Mouse (Mus musculus) midbrain, embryonic 15.5 days (tissue): Measurements from ENCODE around the gene Snx22. TPM values are rescaled to one million over a fixed set of nuclear protein-coding genes. Genes with fewer than 3 reads are reported as not detected.
A peak's percentile ranks its signal among the peaks of the same experiment; 100 is the strongest.

ENCODE experiments used
- ATAC-seq: fragments of 200-750 bp; cut with Nextera tagmentation; replicated peaks from 2 replicates; pipeline ENCODE4 v1.8.0; 2017; ENCODE audit warnings: moderate TSS enrichment
- H3K27ac ChIP-seq: fragments of 300-500 bp; sonication (generic); 2 replicates; pipeline ENCODE4 v1.5.1; 2015; ENCODE audit warnings: mild to moderate bottlenecking, inconsistent platforms
- H3K27me3 ChIP-seq: fragments of 300-500 bp; sonication (generic); replicated peaks from 2 replicates; pipeline ENCODE4 v1.6.1; 2015; ENCODE audit warnings: inconsistent platforms
- H3K36me3 ChIP-seq: fragments of 300-500 bp; sonication (generic); replicated peaks from 2 replicates; pipeline ENCODE4 v1.6.1; 2015; ENCODE audit warnings: inconsistent platforms
- H3K4me1 ChIP-seq: fragments of 300-500 bp; sonication (generic); 2 replicates; pipeline ENCODE4 v1.6.1; 2015; ENCODE audit warnings: inconsistent platforms
- H3K4me2 ChIP-seq: fragments of 300-500 bp; sonication (generic); 2 replicates; pipeline ENCODE4 v1.6.1; 2015; ENCODE audit warnings: inconsistent platforms, mild to moderate bottlenecking, moderate library complexity
- H3K4me3 ChIP-seq: fragments of 300-500 bp; sonication (generic); 2 replicates; pipeline ENCODE4 v1.5.1; 2015; ENCODE audit warnings: mild to moderate bottlenecking, inconsistent platforms
- H3K9ac ChIP-seq: fragments of 300-500 bp; sonication (generic); 2 replicates; pipeline ENCODE4 v1.6.1; 2015; ENCODE audit warnings: mild to moderate bottlenecking, inconsistent platforms
- H3K9me3 ChIP-seq: fragments of 300-500 bp; sonication (generic); 2 replicates; pipeline ENCODE4 v1.6.1; 2016; ENCODE audit warnings: inconsistent platforms
- WGBS: fragments of 180-500 bp; shearing (Covaris S2); methylation state at CpG from one replicate; pipeline ENCODE4 v1.1.7; 2015; ENCODE audit warnings: mixed read lengths; 5-methylcytosine and 5-hydroxymethylcytosine counted together
- polyA plus RNA-seq: library from polyadenylated mRNA; unstranded; fragments of >200 nt; fragmentation: Nextera tagmentation; extraction: Ambion mirVana; gene quantifications from 2 replicates; pipeline ENCODE4 v1.2.1, GENCODE M21; 2015

Snx22 gene
- polyA plus RNA-seq, 1 experiment from 2014 or later = 11.2 TPM

DNA sequence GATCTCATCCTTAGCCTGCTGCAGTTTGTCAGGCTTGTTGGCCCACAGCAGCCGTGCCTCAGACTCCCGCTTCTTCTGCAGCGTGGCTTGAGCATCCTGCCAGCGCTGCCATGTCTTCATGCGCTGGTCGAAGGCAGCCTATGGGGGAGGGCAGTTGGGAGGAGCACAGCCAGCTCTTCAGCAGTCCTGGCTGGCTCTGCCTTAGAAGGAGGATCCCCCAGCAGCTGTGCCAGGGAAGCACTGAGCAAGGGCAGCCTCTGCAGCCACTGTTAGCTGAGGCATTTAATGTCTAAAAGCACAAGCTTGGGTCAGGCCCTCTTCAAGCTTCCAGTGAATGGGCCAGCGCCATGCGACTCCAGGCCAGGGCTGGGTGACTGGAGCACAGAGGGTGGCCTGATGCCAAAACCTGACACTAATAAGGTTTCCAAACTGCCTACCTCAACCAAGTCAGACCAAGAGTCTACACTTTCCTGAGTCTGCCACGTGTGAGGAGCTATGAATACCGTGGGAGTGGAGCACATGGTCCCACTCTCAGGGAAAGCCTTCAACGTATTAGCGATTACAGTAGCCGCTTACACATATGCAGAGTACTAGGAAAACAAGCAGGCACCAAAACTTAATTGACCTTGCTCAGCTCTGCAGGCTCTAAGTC lies 21.2 kb upstream of the Snx22 start:
- no peak overlapping the region for H3K9ac ChIP-seq
- H3K4me2 ChIP-seq = no peak overlapping the region
- no peak for ATAC-seq
- H3K36me3 ChIP-seq = peaks cover 64% of the 10 kb centered on the region
- H3K4me1 ChIP-seq = no peaks in the 10 kb centered on the region
- no peak overlapping the region for H3K27ac ChIP-seq
- no peaks in the 10 kb centered on the region for H3K9me3 ChIP-seq
- no peaks in the 10 kb centered on the region for H3K27me3 ChIP-seq
- H3K4me3 ChIP-seq = no peak overlapping the region
- 90% methylated on average over 13 of the region's 13 CpGs for WGBS

DNA sequence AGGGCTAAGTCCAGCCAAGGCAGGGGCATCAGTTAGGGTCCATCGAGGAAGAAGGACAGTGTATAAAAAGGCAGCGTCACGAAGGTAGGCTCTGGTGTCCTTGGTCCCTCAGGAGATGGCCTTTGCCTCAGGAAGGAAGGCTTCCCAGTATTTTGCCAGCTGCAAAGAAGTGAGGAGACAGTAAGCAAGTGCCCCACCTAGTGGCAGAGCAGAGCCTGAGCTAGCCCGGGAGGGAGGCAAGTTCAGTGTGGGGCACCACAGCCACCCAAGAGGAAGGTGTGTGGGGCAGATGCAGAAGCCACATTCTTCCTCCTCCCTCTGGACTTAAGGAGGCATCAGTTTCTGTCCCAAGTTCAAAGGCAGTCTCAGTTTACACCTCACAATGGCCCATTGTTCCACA lies 18.9 kb upstream of the Snx22 start:
- no peak for ATAC-seq
- Histone ChIP-seq H3K4me3 (no peak overlapping the region), H3K27ac (no peak overlapping the region), H3K4me2 (no peak overlapping the region), H3K4me1 (no peaks in the 10 kb centered on the region), H3K9me3 (no peaks in the 10 kb centered on the region), H3K27me3 (no peaks in the 10 kb centered on the region), H3K36me3 (peaks cover 48% of the 10 kb centered on the region), H3K9ac (no peak overlapping the region)
- 47% methylated on average over 4 of the region's 4 CpGs for WGBS

DNA sequence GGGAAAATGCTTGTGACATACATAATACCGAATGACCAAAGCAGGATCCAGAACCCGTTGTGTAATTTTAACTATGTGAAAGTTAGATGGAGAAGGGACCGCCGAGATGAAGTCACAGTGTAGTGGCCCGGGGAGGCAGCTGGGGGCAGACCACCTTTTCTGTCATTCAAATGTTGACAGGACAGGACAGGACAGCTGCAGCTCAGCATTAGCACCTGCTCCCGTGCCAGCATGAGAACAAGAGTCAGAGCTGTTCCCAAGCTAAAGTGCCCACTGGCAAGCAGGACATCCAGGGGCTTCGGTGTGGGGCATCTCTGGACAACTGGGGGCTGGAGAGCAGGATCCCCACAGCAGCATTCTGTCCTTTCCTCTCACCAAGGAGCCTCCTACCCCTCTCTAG lies 17.5 kb upstream of the Snx22 start:
- Histone ChIP-seq H3K4me2 (no peak overlapping the region), H3K9me3 (no peaks in the 10 kb centered on the region), H3K4me3 (no peak overlapping the region), H3K27me3 (no peaks in the 10 kb centered on the region), H3K4me1 (no peaks in the 10 kb centered on the region), H3K27ac (no peak overlapping the region), H3K9ac (no peak overlapping the region), H3K36me3 (peaks cover 38% of the 10 kb centered on the region)
- 97% methylated on average over 7 of the region's 7 CpGs for whole genome bisulfite sequencing
- no peak for ATAC-seq

DNA sequence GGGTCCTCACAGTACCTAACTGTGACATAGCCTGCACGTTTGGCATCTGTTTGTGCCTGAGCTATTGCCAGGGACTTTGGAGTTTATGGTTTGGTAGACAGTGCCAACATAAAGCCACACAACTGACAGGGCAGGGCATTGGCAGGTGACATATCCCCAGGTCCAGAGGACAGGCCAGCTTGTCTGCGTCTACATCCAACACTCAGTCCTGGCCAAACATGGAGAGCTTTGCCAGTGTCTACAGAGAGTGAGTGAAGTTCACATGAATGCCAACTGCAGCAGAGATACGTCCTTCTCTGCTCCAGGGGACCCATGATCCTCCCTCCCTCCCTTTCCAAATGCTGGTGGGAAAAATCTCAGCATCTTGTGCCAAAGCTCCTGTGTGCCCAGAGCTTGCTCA lies 14.7 kb upstream of the Snx22 start:
- Histone ChIP-seq H3K4me3 (no peak overlapping the region), H3K4me2 (no peak overlapping the region), H3K27me3 (no peaks in the 10 kb centered on the region), H3K36me3 (peaks cover 21% of the 10 kb centered on the region), H3K9me3 (no peaks in the 10 kb centered on the region), H3K9ac (no peak overlapping the region), H3K4me1 (no peaks in the 10 kb centered on the region), H3K27ac (no peak overlapping the region)
- ATAC-seq = no peak
- 88% methylated on average over 3 of the region's 3 CpGs for WGBS

DNA sequence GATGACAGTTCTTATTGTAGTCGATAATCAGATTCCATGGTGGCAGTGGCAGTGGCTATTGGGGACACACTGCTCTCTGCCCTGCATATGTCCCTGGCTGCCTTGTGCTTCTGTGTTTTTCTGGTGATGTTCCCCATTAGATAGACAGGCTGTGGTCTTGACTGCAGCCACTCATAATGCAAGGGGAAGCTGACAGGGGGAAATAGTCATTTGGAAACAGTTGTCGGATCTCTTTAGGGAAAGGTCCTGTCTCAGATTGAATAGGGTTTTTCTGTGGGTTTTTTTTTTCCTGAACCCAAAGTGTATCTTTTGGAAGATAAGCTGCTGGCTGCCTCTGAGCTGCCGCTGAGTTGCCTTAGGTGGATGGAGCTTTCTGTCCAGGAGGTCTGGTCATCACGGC lies 12.5 kb upstream of the Snx22 start:
- Histone ChIP-seq H3K36me3 (0 out of 2 replicates have a peak, but pooled peaks cover 2% of the 10 kb centered on the region), H3K4me1 (peaks cover 4% of the 10 kb centered on the region; the same call in 1 of the 2 replicates), H3K27me3 (no peaks in the 10 kb centered on the region), H3K4me3 (no peak overlapping the region), H3K9me3 (no peaks in the 10 kb centered on the region), H3K4me2 (no peak overlapping the region), H3K9ac (no peak overlapping the region), H3K27ac (no peak overlapping the region)
- 90% methylated on average over 4 of the region's 4 CpGs for WGBS
- no peak for ATAC-seq

DNA sequence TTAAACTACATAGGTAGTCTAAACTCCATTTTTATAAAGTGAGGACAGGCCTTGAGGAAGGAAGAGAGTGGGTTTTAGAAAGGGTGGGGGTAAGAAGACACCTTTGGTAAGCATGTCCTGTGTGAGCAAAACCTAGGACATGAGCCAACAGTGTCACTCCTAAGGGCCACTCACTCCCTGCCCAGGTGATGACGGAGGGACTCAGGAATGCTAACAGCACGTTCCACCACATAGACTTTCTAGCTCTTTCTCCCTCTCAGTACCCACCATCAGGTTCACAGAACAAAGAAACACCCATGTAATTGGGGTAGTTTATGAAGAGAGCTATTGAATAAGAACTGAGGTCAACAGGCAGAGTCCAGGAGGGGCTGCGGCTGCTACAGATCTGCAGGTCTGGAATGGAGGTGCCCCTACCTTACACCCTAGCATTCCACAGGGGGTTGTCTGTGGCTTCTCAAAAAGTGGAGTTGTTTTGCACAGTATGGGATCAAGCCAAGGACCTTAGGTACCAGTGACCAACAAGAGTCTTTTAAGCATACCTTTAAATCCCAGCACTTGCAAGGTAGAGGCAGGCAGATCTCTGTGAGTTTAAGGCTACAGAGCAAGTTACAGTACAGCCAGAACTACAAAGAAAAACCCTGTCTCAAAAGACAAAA lies 11.4 kb upstream of the Snx22 start:
- no peak for ATAC-seq
- H3K4me1 ChIP-seq = peaks cover 4% of the 10 kb centered on the region; the same call in 1 of the 2 replicates
- no peak overlapping the region for H3K9ac ChIP-seq
- no peak overlapping the region for H3K27ac ChIP-seq
- H3K36me3 ChIP-seq = no peaks in the 10 kb centered on the region
- H3K4me3 ChIP-seq = no peak overlapping the region
- WGBS = 83% methylated on average over 3 of the region's 3 CpGs
- no peaks in the 10 kb centered on the region for H3K9me3 ChIP-seq
- H3K27me3 ChIP-seq = no peaks in the 10 kb centered on the region
- H3K4me2 ChIP-seq = no peak overlapping the region

DNA sequence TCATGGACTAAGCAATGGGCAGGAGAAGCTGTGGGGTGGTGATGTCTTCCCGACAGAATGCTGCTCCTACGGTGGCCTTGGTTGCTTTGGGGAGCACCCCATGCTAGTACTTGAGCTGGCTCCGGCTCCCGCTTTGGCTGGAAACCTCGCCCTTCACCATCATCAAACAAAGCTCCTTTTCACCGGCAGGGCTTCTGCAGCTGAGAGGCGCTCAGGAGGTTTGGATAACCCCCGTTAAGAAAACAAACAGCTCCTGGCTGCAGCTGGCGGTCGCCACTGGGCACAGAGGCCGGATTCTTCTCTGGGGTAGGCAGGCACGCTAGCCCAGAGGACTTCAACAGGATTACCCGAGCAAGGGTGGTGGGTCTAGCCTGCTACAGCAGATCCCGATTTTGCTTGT lies 9.0 kb upstream of the Snx22 start:
- Histone ChIP-seq H3K9ac (no peak overlapping the region), H3K27me3 (no peaks in the 10 kb centered on the region), H3K4me1 (peaks cover 4% of the 10 kb centered on the region; the same call in 1 of the 2 replicates), H3K4me2 (peak overlapping the region; percentile 29), H3K36me3 (no peaks in the 10 kb centered on the region), H3K9me3 (no peaks in the 10 kb centered on the region), H3K4me3 (no peak overlapping the region; the same call in 1 of the 2 replicates), H3K27ac (no peak overlapping the region)
- no peak for ATAC-seq
- 7% methylated on average over 14 of the region's 14 CpGs for WGBS

DNA sequence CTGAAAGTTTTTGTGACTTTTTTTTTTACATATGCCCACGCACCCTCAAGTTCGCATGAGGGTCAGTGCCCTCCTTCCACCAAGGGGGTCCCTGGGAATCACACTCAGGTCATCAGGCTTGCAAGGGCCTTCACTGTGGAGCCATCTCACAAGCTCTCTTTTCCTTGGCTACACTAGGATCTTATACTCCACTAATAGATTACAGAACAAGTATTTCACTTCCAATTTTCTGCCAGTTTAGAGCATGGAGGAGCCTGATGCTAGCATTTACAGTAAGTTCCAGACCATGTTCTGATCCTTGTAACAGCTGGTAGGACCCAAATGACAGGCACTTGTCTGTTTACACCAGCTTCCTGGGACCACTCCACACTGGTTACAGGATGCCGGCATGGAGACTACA lies 8.6 kb upstream of the Snx22 start:
- peaks cover 4% of the 10 kb centered on the region; the same call in 1 of the 2 replicates for H3K4me1 ChIP-seq
- ATAC-seq = no peak

DNA sequence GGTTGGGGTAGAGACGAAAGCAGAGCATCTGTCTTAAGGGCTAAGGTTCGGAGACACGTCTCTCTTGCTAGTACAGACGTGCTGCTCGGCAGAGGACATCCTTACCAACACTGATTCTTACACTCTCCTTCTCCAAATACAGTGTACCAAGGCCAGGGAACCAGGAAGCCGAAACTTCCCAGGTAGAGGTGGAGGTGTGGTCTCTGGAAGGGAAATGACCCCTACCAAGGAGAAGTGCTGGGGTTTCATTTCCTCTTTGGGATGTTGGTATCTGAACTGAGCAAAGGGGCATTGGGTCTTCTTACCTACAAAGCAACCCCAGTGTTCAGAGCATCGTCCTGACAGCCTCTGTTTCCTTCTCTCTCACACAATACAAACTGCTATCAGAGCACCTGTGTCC lies 3.2 kb upstream of the Snx22 start:
- peaks cover 31% of the 10 kb centered on the region for H3K27me3 ChIP-seq
- no peak overlapping the region for H3K4me3 ChIP-seq
- no peak overlapping the region for H3K9ac ChIP-seq
- no peak for ATAC-seq
- no peak overlapping the region for H3K27ac ChIP-seq
- H3K4me2 ChIP-seq = no peak overlapping the region
- no peaks in the 10 kb centered on the region for H3K9me3 ChIP-seq
- H3K36me3 ChIP-seq = no peaks in the 10 kb centered on the region
- peaks cover 10% of the 10 kb centered on the region for H3K4me1 ChIP-seq
- WGBS = 91% methylated on average over 7 of the region's 7 CpGs

More for the DNA sequence above, 8.6 kb upstream of the Snx22 start:
- Histone ChIP-seq H3K4me3 (no peak overlapping the region), H3K9me3 (no peaks in the 10 kb centered on the region), H3K27me3 (no peaks in the 10 kb centered on the region), H3K27ac (no peak overlapping the region), H3K9ac (no peak overlapping the region), H3K4me2 (peak overlapping the region; percentile 29; the same call in 1 of the 2 replicates), H3K36me3 (no peaks in the 10 kb centered on the region)
- 69% methylated on average over 3 of the region's 3 CpGs for WGBS

DNA sequence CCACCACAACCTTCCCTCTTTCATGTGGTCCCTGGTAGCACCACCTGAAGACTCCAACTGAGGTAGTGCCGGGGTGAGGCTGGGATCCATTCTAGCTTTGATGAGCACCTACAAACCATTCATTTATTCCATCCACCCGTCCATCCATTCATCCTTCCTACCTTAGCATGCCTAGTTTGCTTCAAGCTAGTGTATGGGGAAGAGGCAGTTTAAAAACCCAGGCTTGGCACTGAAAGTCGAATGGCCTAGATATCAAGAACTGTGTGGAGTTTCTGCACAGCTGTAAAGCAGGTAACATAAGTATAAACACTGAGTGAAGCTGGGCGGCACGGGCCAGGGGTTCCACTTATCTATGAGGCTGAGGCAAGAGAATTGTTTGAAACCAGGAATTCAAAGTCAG lies 632 bp upstream of the Snx22 start:
- Histone ChIP-seq H3K27me3 (peaks cover 39% of the 10 kb centered on the region), H3K9ac (no peak overlapping the region), H3K4me2 (no peak overlapping the region; the same call in 1 of the 2 replicates), H3K27ac (no peak overlapping the region), H3K4me3 (peak overlapping the region; percentile 50; the same call in 1 of the 2 replicates), H3K36me3 (peaks cover 25% of the 10 kb centered on the region), H3K4me1 (peaks cover 10% of the 10 kb centered on the region), H3K9me3 (no peaks in the 10 kb centered on the region)
- ATAC-seq = no peak
- 95% methylated on average over 5 of the region's 5 CpGs for WGBS

DNA sequence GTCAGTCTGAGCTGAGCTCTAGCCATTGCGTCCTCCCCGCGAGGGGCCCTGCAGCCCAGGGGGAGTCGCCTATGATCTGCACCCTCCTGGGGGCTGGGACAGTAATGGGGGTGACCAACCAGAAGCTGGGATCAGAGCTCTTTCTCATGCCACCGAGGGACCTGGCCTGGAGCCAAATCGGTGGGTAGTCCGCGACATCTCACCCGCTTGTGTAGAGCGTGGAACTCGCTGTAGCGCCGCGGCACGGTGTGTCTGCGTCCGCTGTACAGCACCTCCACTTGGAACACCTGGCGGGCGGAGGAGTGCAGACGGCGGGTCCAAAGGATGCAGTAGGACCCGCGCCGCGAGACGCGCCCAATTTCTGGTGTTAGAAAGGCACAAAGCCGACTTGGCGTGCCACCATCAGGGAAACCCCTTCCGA lies 538 bp downstream of the Snx22 start:
- peak overlapping the region; percentile 50 for H3K4me3 ChIP-seq
- H3K9ac ChIP-seq = peak overlapping the region; percentile 46
- H3K27me3 ChIP-seq = peaks cover 39% of the 10 kb centered on the region
- peaks cover 10% of the 10 kb centered on the region for H3K4me1 ChIP-seq
- no peak overlapping the region for H3K27ac ChIP-seq
- H3K9me3 ChIP-seq = no peaks in the 10 kb centered on the region
- H3K4me2 ChIP-seq = peak overlapping the region; percentile 81
- WGBS = 1% methylated on average over 30 of the region's 30 CpGs
- peaks cover 31% of the 10 kb centered on the region for H3K36me3 ChIP-seq
- peak; percentile 77 for ATAC-seq

DNA sequence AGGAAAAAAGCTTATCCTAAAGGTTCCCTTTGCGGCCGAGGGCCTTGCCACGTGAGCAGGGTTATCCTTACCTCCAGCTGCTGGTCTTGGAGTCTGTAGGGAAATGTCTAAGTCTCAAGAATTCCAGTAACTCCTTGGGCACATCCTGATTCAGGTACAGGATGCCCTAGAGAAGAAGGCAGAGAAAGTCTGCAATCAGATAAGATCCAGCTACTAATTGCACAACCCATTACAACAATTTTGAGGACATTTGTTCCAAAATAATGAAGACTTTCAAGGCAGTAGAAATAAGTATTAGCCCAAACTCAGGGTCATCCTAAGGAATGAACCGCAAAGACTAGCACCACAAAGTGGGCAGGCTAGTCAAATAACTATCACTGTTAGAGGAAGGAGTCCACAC lies 1.5 kb downstream of the Snx22 start:
- H3K9me3 ChIP-seq = no peaks in the 10 kb centered on the region
- H3K9ac ChIP-seq = no peak overlapping the region
- ATAC-seq = no peak
- H3K4me1 ChIP-seq = peaks cover 10% of the 10 kb centered on the region
- no peak overlapping the region for H3K27ac ChIP-seq
- 57% methylated on average over 4 of the region's 4 CpGs for WGBS
- no peak overlapping the region for H3K4me3 ChIP-seq
- peaks cover 40% of the 10 kb centered on the region for H3K36me3 ChIP-seq
- peaks cover 39% of the 10 kb centered on the region for H3K27me3 ChIP-seq
- no peak overlapping the region for H3K4me2 ChIP-seq

DNA sequence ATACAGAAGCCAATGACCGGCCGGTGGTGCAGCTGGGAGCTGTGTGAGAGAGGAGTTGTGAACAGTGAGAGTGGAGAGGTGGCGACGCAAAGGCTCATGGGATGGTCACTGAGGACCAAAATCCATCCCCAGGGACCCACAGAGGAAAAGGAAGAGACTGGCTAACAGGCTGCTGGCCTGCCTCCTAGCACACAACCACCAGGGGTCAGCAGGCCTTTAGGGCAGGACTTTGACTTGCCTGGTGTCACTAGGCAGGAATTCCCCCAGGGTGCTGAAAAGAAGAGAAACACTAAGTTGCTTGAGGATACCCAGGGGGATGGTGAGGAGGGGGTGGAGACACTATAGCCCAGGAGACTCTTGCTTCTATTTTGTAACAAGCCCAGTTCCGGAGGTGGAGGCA lies 2.0 kb downstream of the Snx22 start:
- Histone ChIP-seq H3K4me2 (no peak overlapping the region), H3K27me3 (peaks cover 39% of the 10 kb centered on the region)

More for the DNA sequence above, 2.0 kb downstream of the Snx22 start:
- H3K27ac ChIP-seq = no peak overlapping the region
- peaks cover 43% of the 10 kb centered on the region for H3K36me3 ChIP-seq
- no peak for ATAC-seq
- WGBS = 17% methylated on average over 5 of the region's 5 CpGs
- H3K4me3 ChIP-seq = no peak overlapping the region
- no peaks in the 10 kb centered on the region for H3K9me3 ChIP-seq
- H3K4me1 ChIP-seq = peaks cover 10% of the 10 kb centered on the region
- no peak overlapping the region for H3K9ac ChIP-seq
